Mouse (Mus musculus): ENCODE results near the gene Krt87.

Gene Krt87

DNA sequence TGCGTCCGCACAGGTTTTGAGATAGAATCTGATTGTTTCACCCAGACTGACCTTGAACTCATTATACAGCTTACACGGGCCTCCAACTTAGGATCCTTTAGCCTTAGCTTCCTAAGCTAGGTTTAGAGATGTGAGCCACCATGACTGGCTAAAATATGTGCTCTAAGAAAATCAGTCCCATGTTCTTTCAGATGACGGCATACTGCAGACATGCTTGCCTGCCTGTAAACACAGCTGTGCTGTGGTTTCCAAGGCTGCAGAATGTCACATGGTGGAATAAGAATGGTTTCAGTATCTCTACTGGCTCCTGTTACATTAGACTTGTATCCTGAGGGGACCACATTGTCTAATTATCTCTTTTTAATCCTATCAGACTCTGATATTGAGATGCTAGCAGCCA lies 19.7 kb downstream of the Krt87 start:
- DNase-seq (ENCODE audit: low spot score): no peak

DNA sequence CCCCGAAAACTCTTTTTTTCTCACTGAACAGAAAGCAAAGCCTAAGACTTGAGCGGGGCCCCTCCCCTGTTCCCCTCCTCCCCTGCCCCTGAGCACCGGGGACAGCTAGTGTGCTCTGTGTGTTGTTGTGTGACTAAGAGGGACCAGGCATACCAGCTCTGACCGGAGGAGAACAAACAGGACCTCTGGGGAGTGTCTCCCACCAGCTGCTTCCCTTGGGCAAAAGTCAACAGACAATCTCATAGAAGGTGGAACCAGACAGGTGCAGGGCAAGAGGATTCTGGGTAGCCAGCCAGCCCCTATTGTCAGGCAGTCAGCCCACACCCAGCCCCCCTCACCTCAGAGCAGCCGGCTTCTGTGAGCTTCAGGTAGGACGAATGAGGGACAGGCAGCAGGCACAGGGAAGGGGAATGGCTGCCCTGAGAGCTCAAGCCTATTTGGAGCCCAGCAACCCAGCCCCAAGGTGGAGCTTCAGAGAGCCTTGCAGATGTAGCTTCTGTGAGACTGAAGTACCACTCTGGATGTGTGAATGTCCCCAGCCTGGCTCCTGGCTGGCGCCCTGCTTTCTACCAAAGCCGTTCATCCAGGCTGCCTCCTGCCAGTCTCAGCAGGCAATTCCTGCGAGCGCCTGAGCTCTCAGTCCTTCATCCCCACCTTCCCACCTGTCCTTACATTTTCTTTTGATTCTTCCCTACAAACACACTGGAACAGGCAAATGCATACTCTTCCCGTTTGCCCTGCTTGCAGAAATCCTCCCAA lies 23.6 kb downstream of the Krt87 start:
- no peak for DNase-seq (ENCODE audit: low spot score)

DNA sequence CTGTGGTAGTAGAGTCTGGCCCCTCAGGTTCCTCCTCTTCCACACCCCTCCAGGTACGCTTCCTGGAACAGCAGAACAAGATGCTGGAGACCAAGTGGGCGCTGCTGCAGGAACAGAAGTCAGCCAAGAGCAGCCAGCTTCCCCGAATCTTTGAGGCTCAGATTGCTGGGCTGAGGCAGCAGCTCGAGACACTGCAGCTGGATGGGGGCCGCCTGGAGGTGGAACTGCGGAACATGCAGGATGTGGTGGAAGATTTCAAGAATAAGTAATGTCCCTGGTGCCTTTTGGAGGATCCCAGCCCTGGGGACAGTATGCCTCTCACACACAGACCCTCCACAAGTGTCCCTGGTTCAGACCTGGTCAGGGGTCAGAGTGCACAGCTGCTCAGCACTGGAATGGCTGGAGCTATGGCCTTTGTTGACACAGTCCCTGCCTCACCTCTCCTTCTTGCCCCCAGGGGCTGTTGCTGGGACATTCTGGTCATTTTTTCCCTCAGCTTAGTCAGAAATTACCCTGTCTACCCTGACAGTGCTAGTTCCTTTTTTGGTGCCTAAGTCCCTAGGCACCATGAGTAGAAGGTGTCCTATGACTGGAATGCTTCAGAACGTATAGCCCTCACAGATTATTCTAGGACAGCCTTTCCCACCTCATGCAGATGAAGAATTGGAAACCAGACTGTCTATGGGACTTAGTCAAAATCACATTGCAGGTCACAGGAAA lies 24.5 kb downstream of the Krt87 start:
- no peak for DNase-seq (ENCODE audit: low spot score)

DNA sequence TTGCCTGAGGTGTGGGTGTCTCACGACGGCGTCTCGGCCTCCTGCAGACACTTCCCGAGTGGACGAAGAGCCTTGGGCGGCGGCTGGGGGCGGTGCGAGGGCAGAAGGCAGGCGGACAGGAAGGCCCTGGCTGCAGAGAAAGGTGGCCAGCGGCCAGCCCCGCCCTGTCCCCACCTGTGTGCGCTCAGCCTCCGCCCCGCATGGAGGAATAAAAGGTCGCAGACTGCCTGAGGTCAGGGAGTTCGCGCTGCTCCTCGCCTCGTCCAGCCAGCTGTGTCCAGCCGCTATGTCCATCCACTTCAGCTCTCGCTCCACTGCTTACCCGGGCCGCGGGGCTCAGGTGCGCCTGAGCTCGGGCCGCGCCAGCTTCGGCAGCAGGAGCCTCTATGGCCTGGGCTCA lies 26.4 kb downstream of the Krt87 start:
- no peak for DNase-seq (ENCODE audit: low spot score)

DNA sequence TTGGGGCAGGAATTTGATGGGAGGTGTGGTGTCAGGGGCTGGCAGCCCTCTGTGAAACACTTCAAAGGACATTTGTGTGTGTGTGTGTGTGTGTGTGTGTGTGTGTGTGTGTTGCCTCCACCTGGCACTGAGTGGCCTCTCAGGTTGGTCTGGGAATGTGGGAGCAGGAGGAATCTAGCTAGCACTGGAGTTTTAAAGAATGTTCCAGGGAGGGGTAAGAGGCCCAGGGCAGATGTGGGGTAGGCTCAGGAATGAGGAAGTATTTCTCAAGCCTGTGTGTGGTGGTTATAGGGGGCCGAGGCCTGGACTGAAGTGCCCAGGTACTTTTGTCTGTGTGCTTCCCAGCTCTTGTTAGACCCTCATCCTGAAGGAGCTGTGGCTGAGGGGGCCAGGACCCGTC lies 27.8 kb downstream of the Krt87 start, which contains the start of gene Krt7:
Krt7 (plus strand) TSS at position 269 of the 400 bp plus-strand sequence.
- no peak for DNase-seq (ENCODE audit: low spot score)

DNA sequence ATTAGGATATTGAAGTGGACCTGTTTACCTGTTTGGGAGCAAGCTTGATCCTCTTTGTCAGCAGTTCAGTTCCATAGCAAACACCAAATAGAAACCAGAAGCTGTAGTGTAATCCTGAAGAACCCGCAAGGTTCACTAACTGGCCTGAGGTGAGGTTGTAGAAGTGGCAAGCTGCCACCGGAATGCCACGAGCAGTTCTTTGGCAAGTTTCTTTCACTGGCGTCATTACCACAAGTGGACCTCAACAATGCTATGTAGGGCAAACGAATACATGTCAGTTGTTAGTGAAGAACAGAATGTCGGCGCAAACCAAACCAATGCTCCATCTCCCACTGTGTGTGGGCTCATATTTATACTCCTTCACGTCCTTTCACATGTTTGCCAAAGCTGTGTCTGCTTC lies 40.3 kb downstream of the Krt87 start:
- no peak for DNase-seq (ENCODE audit: low spot score)

DNA sequence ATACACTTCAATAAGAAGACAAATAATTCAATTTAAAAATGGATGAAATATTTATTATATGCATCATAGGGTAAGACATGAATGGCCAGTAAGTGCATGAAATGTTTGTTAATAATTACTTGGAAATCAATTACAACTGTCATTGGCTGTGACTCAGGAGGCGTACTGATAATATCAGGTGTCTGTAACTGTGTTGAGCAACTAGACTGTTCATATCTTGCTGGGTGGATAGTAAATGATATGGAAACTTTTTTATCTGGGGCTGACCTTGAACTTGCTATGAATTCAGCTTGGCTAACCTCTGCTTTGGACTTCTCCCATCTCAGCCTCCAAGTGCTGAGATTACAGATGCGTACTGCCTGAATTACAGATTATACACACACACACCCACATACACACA lies 40.9 kb downstream of the Krt87 start:
- no peak for DNase-seq (ENCODE audit: low spot score)

DNA sequence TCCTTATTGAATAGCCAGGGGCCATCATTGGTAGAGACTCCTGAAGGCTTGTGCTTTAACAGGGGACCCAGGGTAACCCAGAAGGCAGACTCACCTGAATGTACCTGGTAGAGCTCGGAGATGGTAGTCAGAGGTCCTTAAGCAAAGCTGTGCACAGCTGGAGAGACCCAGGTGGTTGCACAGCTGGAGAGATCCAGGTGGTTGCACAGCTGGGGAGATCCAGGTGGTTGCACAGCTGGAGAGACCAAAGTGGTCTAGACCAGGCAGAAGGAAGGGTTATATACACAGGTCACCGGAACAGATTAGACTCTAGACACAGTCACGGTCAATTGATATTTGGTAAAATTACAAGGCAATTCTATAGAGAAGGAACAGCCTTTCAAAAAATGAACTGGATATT lies 41.7 kb downstream of the Krt87 start:
- no peak for DNase-seq (ENCODE audit: low spot score)

DNA sequence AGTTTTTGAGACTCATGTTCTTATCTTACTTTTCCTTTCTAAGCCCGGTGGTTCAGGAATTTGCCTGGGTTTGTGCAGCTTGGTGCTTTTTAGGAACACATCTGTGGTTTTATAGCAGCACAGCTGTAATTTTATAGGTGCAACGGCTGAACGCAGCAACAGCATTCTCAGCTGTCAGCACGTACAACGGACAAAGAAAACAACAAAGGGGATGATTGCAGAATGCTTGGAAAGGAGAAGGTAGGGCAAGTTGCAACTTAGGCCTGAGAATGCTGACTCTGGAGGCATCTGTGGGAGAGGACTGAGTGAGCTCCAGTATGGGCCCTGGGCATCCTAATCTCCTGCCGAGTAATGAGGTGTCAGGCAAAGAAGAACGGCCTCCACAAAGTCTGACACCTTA lies 42.1 kb downstream of the Krt87 start:
- DNase-seq (ENCODE audit: low spot score): no peak

DNA sequence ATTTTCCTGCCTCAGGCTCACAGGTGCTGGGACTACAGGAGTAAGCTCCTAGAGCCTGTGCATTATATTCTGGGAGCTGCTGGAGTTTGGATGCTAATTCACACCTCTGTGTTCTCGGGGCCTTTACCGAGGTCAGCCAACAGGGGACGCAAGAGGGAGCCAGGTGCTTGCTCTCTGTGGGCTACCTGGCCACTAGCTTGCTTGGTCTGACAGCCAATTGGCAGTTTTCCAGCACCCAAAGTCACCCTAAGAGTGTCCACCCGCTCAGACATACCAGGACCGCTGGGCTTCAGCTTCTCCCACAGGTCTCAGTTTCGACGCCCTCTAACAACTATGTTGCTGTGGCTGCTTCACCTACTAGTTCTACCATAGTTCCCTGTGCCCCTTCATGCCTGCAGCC lies 43.7 kb downstream of the Krt87 start:
- no peak for DNase-seq (ENCODE audit: low spot score)

DNA sequence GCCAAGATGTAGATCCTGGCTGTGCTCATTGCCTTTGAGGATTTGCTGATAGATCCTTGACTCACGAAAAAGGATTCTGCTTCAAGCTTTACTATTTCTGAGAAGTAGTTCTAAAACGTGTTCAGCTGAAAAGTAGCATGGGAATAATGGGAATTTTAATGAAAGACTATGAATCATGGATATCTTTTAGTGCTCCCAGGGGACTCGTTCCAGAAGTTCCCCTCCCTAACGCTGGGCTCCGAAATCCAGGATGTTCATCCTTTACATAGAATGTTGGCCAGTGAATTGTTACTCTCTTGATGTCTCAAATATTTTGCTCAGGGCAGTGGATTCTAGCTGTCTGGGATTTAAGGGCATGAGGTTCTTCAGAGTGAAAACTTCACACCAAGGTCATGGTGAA lies 46.4 kb downstream of the Krt87 start:
- DNase-seq (ENCODE audit: low spot score): no peak

DNA sequence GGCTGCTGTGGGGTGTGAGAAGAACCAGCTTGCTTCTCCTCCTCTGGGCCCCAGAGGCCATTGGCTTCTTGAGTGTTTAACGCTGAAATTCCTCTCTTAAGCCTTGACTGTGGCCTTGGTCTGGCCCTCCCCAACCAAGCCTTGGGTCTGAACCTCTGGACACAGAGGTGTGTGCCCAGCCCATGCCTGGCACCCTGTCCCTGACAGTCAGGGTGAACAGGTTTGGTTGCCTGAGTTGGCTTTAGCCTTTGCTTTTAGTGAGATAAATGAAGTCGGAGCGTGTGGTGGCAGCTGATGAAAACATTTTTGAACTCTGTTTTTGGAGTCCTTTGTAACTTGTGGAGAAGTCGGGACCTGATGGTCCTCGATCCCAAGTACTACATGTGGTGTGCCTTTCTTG lies 48.4 kb downstream of the Krt87 start:
- DNase-seq (ENCODE audit: low spot score): no peak

DNA sequence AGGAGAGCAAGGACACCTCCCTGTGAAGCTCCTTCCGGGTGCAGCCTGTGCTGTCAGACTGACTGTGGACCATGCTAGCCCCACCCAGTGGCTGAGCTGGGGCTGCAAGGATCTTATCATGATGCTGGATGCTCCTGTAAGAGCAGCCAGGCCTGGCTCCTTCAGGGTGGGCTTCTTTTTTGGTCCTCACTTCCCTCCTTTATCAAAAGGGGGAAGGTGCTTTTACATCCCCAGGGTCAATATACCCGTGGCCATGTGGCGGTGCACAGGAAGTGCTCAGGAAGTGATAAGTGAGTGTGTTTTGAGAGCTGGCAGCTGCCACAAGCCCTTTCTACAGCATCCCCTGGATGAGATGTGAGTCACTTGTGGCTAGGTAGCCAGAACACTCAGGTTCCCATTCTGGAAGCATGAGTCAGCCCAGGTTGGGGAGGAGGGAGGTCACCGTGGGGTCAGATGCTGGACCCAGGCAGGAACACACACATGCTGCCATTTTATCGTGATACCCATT lies 50.5 kb downstream of the Krt87 start:
- DNase-seq (ENCODE audit: low spot score): peak; percentile 35

DNA sequence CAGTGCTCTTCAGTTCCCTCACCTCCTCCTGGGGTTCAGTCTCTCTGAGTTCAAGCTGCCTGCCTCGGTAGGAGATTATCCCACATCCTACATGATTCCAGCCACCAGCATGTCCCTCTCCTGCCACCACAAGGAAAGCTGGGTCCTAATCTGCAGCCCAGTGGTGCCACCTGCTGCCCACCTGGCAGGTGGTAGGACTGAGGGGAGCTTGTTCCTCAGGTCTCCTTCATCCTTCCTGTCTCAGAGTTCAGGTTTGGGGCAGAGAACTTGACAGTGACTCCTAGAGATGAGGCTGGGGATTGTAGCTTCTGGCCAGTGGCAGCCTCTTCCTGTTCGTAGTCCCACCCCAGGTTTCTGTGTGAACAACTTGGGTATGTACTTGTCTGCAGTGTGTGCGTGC lies 51.4 kb downstream of the Krt87 start:
- DNase-seq (ENCODE audit: low spot score): no peak

DNA sequence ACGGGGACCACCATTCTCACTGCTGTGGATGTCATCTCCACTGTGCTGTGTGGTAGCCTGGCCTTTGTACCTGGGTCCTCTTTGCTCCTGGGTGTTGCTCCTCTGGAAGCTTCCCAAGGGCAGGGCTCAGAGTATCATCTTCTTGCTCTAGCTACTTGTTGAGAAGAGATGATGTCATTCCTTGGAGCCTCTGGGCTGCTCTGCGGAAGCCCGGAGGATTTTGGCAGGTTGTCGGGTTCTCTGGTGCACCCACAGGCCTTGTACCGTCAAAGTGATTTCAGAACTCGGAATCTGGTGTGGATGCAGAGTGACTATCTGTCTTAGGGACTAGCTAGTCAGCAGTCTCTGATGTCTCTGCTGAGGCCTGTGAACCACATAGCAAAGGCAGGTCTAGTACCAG lies 53.5 kb downstream of the Krt87 start:
- DNase-seq (ENCODE audit: low spot score): no peak

DNA sequence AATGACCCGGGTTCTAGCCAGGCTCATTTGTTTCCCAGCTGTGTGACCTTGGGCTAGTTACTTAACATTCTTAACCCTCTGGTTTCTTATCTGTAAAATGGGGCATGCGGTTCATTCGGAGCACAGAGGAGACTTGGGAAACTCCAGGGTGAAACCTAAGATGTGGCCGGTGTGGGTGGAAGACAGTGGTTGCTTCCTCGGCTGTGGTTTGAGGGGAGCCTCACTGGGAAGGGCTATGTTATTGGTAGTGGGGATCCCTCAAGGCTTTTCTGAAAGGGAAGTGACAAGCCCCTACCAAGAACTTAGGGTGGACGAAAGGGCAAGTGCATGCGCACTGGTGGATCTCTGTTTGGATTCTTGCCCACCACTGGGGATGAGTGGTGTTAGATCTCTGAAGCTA lies 54.0 kb downstream of the Krt87 start:
- DNase-seq (ENCODE audit: low spot score): no peak

DNA sequence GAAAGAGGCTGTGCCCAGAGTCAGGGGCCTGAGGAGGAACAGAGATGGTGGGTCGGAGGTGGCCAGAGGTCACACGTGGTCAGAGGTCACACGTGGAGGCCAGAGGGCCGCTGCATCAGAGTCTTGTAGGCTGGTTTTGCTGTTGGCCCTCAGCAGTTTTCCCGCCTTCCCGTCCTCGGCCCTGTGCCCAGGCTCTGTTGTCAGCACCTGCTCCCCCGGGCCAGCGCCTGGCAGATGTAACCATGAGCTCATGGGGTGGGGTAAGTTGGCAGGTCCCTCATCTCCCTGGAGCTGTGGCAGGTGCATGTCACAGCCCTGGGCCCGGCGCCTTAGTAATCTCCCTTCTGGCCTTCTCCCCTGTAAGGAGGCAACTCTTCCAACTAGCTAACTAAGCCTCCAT lies 55.8 kb downstream of the Krt87 start:
- DNase-seq (ENCODE audit: low spot score): no peak

DNA sequence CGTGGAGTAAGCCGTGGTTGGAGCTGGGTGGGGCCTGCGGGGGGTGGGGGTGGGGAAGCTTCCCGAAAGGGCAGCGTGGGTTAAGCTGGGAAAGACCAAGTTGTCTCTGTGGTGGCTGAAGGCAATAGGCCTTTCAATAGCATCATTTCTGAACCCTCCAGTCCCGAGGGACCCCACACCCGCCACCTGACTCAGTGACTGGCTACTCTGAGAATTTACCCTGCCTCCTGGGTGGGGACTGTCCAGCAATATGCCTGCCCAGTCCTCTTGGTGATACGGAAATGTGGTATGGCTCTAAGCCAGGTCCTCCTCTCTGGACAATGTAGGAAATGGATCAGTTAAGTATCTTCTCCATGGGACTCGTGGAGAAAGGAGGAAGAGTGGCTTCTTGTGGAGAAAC lies 56.8 kb downstream of the Krt87 start:
- no peak for DNase-seq (ENCODE audit: low spot score)
